Mouse (Mus musculus) layer of hippocampus, adult 18-20 months (tissue): Measurements from ENCODE around the gene Sp2. TPM values are rescaled to one million over a fixed set of nuclear protein-coding genes. Genes with fewer than 3 reads are reported as not detected.

Experiments
- DNase-seq, 2 experiments: peaks; one replicate each; pipeline ENCODE4 v3.0.0; 2022; ENCODE audit warnings: low spot score in 2 of 2
- total RNA-seq, 2 experiments: library from RNA; stranded (reverse); gene quantifications; 2 replicates each; pipeline ENCODE4 v1.2.3; 2021

Sp2 gene
- total RNA-seq, 2 experiments from 2014 or later, result 13.0 to 13.4 TPM

GRCm38 (mm10) chr11:96940578-96941465 lies 41.9 kb downstream of the Sp2 start:
- DNase-seq, result no peak

GRCm38 (mm10) chr11:96938426-96938800 lies 44.3 kb downstream of the Sp2 start:
- DNase-seq, result no peak

GRCm38 (mm10) chr11:96937549-96938425 lies 45.0 kb downstream of the Sp2 start:
- no peak for DNase-seq

- DNase-seq, result no peak
Measured at GRCm38 (mm10) chr11:96935872-96936650, 46.7 kb downstream of the Sp2 start.

- peak in 1 of 2 experiments; percentile 57 for DNase-seq
Measured at GRCm38 (mm10) chr11:96934921-96935356, 47.8 kb downstream of the Sp2 start.

GRCm38 (mm10) chr11:96933562-96934276 lies 49.0 kb downstream of the Sp2 start:
- no peak for DNase-seq

- DNase-seq, result no peak
Measured at GRCm38 (mm10) chr11:96931327-96932062, 51.3 kb downstream of the Sp2 start.

GRCm38 (mm10) chr11:96929766-96930331 lies 52.9 kb downstream of the Sp2 start:
- no peak for DNase-seq

GRCm38 (mm10) chr11:96929096-96929765 lies 53.5 kb downstream of the Sp2 start:
- no peak for DNase-seq

- DNase-seq, result no peak
Measured at GRCm38 (mm10) chr11:96928691-96929090, 54.1 kb downstream of the Sp2 start.

- DNase-seq, result no peak
Measured at GRCm38 (mm10) chr11:96928088-96928487, 54.7 kb downstream of the Sp2 start, which contains the start of gene Prr15l. Prr15l (plus strand) TSS chr11:96928104.

- no peak for DNase-seq
Measured at GRCm38 (mm10) chr11:96926587-96926986, 56.2 kb downstream of the Sp2 start.

GRCm38 (mm10) chr11:96925469-96926148 lies 57.1 kb downstream of the Sp2 start:
- DNase-seq, result no peak

GRCm38 (mm10) chr11:96924861-96925260 lies 57.9 kb downstream of the Sp2 start:
- no peak for DNase-seq

GRCm38 (mm10) chr11:96919003-96919402 lies 63.8 kb downstream of the Sp2 start:
- DNase-seq, result no peak

- no peak for DNase-seq
Measured at GRCm38 (mm10) chr11:96917415-96917814, 65.3 kb downstream of the Sp2 start.

GRCm38 (mm10) chr11:96916885-96917396 lies 65.8 kb downstream of the Sp2 start:
- DNase-seq, result no peak
